Mouse (Mus musculus) CH12.LX (cell line): ENCODE data around the gene Atp6v0b.

ENCODE experiments used
- CTCF ChIP-seq, 2 experiments: IDR thresholded peaks in 1 of 2; conservative IDR thresholded peaks in 1 of 2; 2 replicates each; pipeline ENCODE4 v1.5.1; 2011 to 2012; ENCODE audit warnings: low read depth in 2 of 2, low read length in 2 of 2, improper control_type of control experiment in 1 of 2, inconsistent platforms in 1 of 2, mild to moderate bottlenecking in 1 of 2, moderate library complexity in 1 of 2
- MAFK ChIP-seq: IDR thresholded peaks from 2 replicates; pipeline ENCODE4 v1.6.1; 2011; ENCODE audit warnings: low read length, improper control_type of control experiment; ENCODE audit not compliant: insufficient replicate concordance
- MAX ChIP-seq: IDR thresholded peaks from 2 replicates; pipeline ENCODE4 v1.6.1; 2011; ENCODE audit warnings: low read length, improper control_type of control experiment
- MAZ ChIP-seq: IDR thresholded peaks from 2 replicates; pipeline ENCODE4 v1.6.1; 2012; ENCODE audit warnings: low read depth, mild to moderate bottlenecking, inconsistent platforms, low read length, improper control_type of control experiment, moderate library complexity
- POLR2A ChIP-seq: IDR thresholded peaks from 2 replicates; pipeline ENCODE4 v1.6.1; 2011; ENCODE audit warnings: low read depth, mild to moderate bottlenecking, improper control_type of control experiment, low read length
- RCOR1 ChIP-seq: conservative IDR thresholded peaks from 2 replicates; pipeline ENCODE4 v1.6.1; 2012; ENCODE audit warnings: low read depth, mild to moderate bottlenecking, inconsistent platforms, low read length, improper control_type of control experiment
- USF2 ChIP-seq: conservative IDR thresholded peaks from 2 replicates; pipeline ENCODE4 v1.6.1; 2011; ENCODE audit warnings: low read depth, low read length, improper control_type of control experiment
- ZMIZ1 ChIP-seq: IDR thresholded peaks from 2 replicates; pipeline ENCODE4 v1.6.1; 2012; ENCODE audit warnings: low read depth, mild to moderate bottlenecking, inconsistent platforms, low read length, improper control_type of control experiment

DNA sequence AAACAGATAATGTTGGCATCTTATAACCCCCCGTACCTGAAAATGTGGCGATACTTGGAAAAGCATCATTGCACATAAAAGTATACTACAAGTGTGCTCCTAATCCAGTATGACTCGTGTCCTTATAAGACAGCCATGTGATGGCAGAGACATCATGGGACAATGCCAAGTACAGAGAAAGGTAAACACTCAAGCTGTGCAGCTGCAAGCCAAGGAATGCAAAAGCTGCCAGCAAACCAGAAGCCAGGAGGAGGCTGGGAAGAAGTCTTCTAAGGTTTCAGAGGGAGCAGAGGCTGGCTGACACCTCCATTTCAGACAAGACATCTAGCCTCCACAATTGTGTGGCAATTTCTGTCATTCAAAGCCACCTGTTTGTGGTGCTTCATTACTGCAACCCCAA lies 19.1 kb upstream of the Atp6v0b start:
- TF ChIP-seq MAX, result no peak
- no peak for TF ChIP-seq MAFK
- no peak for TF ChIP-seq MAZ
- TF ChIP-seq CTCF (conservative IDR thresholded peaks at IDR 0.05 in 1 of 2, IDR thresholded peaks at IDR 0.05 in 1 of 2; ENCODE audit: low read depth in 2 of 2, low read length in 2 of 2), result no peak
- no peak for TF ChIP-seq POLR2A
- TF ChIP-seq RCOR1, result no peak
- no peak for TF ChIP-seq USF2
- TF ChIP-seq ZMIZ1, result no peak
